Mouse (Mus musculus) hematopoietic stem cell, adult 5-6 weeks (primary cell): ENCODE data around the gene Orc2. TPM values are rescaled to one million over a fixed set of nuclear protein-coding genes. Genes with fewer than 3 reads are reported as not detected.
A peak's percentile ranks its signal among the peaks of the same experiment; 100 is the strongest.

Experiments used
- ATAC-seq, 2 experiments: fragments of 125-278 bp in 1 of 2; replicated peaks in 1 of 2; 2 replicates each; pipeline ENCODE4 v1.8.0; 2016 to 2017; ENCODE audit warnings: inconsistent platforms in 2 of 2, mild to moderate bottlenecking in 2 of 2, moderate number of reproducible peaks in 2 of 2, low read depth in 1 of 2, moderate TSS enrichment in 1 of 2; ENCODE audit not compliant: low FRiP score in 2 of 2, poor library complexity in 2 of 2, severe bottlenecking in 2 of 2, insufficient read depth in 1 of 2, low TSS enrichment in 1 of 2
- total RNA-seq: library from RNA; stranded (forward); fragments of 172-1452, 232-1000 nt; gene quantifications from 2 replicates; pipeline ENCODE4 v1.2.3, GENCODE M21; 2017

Orc2 gene
- total RNA-seq, 1 experiment from 2014 or later: 87.7 TPM

DNA sequence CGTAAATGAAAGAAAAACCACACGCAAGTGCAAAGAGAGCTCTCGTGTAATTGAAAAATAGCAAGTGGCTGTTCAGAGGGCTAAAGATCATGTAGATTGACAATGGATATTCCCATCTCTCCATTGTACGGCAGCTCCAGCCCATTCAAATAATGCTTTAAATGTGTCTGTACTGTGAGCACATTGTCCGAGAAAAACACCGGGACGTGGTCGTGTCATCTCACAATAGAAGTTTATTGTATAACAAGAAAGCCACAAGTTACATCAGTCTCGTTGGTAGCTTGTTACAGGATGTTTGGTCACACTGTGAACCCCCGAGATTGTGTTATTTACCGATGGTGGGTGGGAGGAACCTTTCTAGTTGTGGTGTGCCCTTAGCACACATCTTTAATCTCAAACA is 59.0 kb downstream of the Orc2 start:
- no peak; a peak in 1 of 4 replicates for ATAC-seq

DNA sequence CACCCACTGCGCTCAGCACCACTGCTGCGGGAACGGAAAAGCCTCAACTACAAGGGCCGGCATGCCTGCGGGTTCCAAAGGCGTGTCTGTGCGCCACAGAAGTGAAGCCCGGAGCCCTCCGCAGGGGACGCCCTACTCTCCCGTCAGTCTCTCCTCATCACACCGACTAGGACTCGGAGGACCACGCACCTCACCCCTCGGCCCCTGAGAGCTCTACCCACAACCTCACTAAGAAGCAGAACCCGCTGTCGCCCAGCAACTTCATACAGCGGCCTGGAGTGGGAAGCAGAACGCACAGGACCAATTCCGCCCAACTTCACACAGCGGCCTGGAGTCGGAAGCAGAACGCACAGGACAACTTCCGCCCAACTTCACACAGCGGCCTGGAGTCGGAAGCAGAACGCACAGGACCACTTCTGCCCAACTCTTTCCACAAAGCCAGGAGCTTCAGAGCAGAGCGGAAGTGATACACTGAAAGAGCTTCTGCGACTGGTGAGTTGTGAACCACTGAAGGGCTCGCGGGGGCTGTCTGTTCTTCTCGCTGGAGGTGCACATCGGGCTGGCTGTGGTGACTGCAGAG is 59.7 kb downstream of the Orc2 start, which contains the start of the genes Nif3l1 and Ppil3:
Gene Nif3l1 (plus strand): TSS at position 9 of the 580 bp plus-strand sequence.
Gene Ppil3 (minus strand): TSS at position 344 of the 580 bp plus-strand sequence.
- ATAC-seq: peak; percentile 95 to 96

DNA sequence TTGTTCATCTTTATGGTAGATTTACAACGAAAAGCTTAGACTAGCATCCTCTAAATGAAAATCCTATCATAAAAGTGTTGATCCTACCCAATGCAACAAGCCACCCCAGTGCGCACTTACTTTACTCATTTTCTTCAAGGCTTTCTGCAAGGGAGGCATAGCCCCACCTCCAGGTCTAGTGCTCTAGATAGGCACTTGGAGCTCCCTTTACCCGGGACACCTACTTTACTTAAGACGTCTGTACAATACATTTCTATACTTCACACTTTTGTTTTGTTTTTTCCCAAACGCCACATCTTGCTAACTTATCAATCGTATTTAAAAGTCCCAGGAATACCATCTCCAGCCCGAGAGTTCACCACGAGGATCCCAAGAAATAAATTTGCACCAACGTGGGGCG is 60.2 kb downstream of the Orc2 start:
- ATAC-seq: no peak

DNA sequence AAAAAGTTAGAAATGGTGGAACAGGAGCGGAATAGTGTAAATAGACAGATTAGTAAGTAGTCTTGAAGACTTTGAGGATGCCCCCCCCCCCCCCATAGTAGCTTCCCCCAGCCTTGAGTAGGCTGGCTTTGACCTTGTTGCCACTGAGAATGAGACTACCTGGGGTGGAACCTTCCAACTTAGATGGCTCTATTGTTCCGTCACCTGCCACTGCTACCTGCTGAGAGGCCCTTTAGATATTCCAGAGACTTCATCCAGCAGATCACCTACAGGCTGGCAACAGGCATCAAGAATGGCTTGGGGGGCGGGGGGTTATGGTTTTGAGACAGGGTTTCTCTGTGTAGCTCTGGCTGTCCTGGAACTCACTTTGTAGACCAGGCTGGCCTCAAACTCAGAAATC is 80.4 kb downstream of the Orc2 start:
- no peak for ATAC-seq

DNA sequence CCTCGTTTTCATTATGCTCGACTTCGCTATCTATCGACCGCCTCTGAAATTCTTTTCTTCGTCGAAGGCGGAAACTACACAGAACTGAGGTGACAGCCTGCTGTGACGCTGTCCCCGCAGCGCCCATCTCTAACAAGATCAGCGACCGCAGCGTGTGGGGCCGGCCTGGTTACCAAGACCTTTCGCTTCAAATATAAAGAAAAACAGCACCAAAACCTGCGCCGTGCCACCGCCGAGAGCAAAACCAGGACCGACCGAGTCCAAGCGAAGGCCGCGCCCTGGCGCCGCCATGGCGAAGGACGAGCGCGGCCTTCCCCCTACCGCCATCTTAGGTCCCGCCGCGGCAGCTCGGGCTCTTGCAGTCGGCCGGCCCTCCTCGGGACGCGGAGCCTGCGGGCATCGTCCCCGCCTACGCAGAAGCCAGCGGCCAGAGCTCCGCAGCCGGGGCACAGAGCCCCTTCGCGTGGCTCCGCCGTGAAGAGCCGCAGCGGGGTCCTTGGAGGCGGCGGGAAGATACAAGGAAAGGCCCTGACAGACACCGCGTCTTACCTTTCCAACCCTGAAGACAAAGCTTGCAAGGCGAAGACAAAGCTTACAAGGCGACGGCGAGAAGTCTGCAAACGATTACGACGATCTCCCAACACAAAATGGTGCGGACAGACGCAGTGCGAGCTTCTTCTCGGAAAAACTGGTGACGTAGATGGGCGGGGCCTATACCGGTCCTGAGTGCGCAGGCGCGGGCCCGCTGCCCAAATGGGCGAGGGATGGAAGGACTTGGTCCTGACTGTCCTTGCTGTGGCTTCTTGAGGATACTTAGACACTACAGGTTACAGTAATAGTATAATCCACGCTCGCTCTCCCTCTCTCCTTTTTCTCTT is 81.3 kb downstream of the Orc2 start, which contains the start of gene Clk1:
Gene Clk1 (minus strand): TSS at position 696 of the 878 bp plus-strand sequence.
- peak; percentile 79 for ATAC-seq

DNA sequence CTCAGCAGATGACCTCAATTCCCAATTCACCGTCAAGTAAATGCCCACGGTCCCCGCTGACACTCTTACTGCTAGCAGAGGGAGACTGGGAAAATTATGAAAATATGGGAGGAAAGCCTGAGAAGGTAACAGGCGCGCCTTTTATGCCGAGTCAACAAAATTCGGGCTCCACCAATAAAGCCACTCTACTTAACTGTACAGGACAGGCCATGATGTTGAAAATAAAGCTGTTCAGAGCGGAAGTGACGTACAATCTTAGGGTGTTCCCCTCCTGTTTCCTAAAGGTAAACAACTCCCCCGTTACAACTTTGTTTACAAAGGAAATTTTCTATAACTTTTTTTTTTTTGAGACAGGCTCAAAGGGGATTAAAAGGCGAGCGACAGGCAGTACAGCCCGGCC is 82.0 kb downstream of the Orc2 start:
- ATAC-seq: peak; percentile 59 to 76

DNA sequence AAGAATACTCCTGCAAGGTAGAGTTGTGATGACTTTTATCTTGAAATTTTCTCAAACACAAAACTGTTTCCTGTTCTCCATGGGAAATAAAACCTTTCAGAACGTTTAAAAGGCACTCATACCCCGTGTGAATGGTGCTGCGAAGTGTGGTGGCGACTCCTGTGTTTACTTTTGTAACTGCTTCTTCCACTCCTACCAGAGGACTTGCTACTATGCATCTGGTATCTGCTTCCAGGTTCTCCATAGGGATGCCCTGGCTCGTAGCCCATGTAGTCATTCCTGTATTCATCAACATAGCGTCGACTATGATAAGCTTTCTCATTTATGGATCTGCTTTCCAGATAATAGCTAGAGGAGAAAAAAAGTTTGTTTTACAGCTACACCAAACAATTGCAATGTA is 83.9 kb downstream of the Orc2 start:
- ATAC-seq: no peak

DNA sequence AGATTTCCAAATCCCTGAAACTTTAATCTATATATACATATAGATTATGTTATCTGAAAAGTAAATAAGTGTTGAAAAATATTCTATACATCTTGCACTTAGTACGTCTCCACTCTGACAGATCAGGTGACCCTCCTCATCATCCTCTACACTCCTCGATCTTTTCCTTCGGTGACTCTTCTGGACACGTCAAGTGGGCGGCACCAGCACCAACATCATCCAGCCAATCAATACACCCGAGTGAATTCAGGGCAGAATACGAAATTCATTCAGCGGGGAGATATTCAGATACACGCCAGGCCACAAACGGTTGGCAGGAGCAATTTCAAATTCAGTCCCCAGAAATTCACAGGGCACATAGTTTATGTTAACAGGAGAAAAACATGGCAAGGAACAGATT is 84.9 kb downstream of the Orc2 start:
- no peak for ATAC-seq

DNA sequence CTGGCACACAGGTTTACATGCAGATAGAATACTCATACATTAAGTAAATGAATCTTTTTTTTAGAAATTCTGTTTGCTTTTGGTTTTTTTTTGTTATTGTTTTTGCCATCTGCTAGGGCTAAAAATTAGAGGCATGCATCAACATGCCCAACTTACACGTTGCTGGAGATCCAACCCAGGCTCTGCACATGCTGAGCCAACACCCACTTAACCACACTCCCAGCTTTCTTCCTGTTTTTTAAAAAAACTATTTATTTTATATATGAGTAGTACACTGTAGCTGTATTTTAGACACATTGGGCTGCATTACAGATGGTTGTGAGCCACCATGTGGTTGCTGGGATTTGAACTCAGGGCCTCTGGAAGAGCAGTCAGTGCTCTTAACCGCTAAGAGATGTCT is 88.9 kb downstream of the Orc2 start:
- ATAC-seq: peak in 1 of 2 experiments; percentile 43; a peak in 1 of 4 replicates

DNA sequence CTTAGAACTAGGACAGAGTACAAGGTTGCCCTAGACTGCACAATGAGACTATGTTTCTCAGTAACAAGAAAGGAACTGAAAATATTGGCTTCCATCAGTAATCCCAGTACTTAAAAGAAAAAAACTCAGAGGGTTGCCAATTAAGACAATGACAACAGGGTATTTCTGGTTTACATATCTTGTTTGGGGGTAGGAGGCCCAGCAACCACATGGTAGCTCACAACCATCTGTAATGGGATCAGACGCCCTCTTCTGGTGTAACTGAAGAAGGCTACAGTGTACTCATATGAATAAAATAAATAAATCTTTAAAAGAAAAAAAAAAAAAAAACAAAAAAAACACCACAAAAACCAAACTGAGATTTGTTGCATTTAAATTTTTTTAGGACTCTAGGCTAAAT is 89.5 kb downstream of the Orc2 start:
- no peak for ATAC-seq

Other genes with a start within 250 kb of the Orc2 start
- gene Aox2, start 226.8 kb downstream of the Orc2 start, total RNA-seq: 0.38 TPM in 1 of 2 replicates, not detected in the other
- 186 and 230 TPM in 2 replicates for gene Bzw1, start 112.2 kb downstream of the Orc2 start, total RNA-seq
- 916 and 987 TPM in 2 replicates for gene Clk1, start 81.0 kb downstream of the Orc2 start, total RNA-seq
- gene Nif3l1, start 60.0 kb downstream of the Orc2 start, total RNA-seq: 50.2 and 67.7 TPM in 2 replicates
- gene Ppil3, start 59.6 kb downstream of the Orc2 start, total RNA-seq: 66.9 and 94.8 TPM in 2 replicates
- gene Fam126b, start 81.2 kb upstream of the Orc2 start, total RNA-seq: 17.9 and 35.1 TPM in 2 replicates
- gene Ndufb3, start 81.3 kb upstream of the Orc2 start, total RNA-seq: 51.0 and 89.8 TPM in 2 replicates
- not detected in 2 replicates for gene Als2cr12, start 190.9 kb upstream of the Orc2 start, total RNA-seq
- 89.9 and 127 TPM in 2 replicates for gene Cflar, start 206.4 kb upstream of the Orc2 start, total RNA-seq